Mouse (Mus musculus) cerebellum, adult 9-11 months (tissue): ENCODE data around the gene Mfsd7a.
A peak's percentile ranks its signal among the peaks of the same experiment; 100 is the strongest.
"Not testable (repeated sequence)": the region's sequence is repeated elsewhere in the genome, so short reads cannot be mapped to it uniquely, and the experiment has no call there.

ENCODE experiments used
- DNase-seq: peaks from one replicate; pipeline ENCODE4 v3.0.0; 2022

Gene Mfsd7a

DNA sequence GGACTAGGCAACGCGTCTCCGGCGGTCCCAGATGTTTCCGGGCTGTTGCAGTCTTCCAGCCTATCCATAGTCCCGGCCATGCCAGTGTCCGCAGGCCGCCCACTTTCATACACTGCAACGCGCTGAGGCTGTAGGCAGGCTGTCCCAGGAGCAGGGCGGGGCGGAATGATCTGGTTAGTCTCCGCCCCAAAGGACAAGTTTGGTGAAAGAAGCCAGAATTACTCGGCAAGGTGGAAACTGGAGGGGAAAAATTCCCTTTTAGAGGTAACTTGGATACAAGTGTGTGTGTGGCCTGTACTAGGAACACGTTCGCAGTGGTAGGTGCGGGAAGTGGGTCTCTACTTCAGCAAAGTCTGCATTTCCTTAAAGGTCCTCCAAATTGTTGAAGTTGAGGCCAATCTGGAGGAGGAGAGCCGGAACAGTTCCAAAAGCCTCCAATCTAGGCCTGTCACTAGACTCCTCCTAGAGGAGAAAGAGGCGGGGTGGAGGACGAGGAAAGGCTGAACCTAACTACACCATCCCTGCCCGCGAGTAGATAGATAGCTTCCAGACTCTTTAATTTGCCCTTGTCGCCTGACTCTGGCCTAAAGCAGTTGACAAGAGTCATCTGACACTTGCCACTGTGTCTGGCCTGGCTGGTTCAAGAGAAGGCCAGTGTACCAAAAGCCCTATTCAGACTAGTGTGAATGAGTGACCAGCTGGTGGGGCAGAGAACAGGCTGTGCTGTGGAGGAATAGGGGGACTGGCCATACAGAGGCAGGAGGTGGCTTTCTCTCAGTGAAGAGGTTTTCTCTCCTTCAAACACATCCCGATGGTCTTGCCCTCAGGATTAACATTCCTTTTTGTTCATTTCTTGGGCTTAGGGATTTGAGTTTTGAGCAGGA lies at the start of gene Mfsd7a:
Mfsd7a (minus strand) TSS at position 107 of the 884 bp plus-strand sequence.
- no peak for DNase-seq

DNA sequence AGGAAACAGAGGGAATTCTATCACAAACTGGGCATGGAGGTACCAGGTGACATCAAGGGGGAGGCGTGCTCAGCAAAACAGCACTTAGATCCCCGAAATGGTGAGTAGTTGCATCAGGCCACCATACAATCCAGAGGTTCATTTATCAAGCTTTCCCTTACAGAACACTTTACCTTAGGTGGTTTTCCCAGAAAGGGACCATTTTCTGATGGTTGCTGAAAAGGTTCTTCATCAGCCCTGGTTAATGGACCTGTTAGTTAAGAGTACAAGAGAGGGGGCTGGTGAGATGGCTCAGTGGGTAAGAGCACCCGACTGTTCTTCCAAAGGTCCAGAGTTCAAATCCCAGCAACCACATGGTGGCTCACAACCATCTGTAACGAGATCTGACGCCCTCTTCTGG lies 37.5 kb upstream of the Mfsd7a start:
- DNase-seq: not testable (repeated sequence)

DNA sequence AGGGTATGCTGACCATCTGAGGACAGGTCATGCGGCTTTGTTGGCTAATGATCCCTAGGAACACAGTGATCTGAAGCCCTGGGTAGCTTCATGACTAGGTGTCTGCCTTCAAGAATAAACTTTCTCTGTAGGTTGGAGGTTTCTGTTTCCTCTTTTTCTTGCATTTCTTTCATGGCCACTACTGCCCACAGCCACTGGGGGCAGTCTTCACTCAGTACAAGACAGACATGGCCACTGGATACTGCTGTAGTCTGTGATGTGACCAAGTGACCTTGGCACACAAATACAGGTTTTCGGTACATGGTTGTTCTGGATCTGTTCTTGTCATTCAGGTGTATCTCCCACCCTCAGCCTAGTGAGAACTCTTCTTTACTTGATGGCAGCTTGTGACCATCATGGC lies 36.5 kb upstream of the Mfsd7a start:
- peak; percentile 52 for DNase-seq

DNA sequence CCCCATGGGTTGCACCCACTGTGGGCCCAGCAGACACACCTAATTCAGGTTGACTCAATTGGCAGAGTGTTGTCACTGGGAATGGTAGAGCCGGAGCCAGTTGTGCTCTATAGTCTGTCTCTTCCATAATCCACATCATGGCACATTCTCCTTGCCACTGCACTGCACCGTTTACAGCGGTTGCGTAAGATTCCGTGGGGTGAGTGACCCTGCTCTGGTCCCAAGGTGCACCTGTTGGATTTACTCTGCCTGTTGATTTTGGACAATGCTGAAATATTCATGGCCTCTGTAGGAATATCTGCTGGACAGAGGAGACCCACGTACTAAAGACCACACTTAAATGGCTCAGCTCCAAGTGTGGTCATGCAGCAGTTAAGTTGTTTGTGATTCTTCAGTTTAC lies 34.3 kb upstream of the Mfsd7a start:
- no peak for DNase-seq

DNA sequence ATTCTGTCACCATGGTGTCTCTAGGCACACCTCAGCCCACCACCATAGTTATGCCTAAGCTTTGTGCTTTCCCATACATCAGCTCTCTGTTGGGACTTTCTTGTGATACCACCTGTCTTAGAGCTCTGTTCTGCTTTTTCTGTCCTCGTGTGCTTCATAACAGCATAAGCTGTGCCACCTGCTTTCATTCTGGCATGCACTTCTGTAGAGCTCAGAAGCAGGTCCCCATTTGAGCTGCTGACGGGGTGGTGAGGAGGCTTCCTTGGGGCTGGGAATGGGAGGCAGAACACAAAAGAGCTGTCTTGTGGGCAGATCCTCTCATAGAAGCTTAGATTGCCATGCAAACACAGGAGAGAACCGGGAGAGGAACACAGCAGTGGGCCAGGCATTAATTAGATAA lies 27.3 kb upstream of the Mfsd7a start:
- no peak for DNase-seq

DNA sequence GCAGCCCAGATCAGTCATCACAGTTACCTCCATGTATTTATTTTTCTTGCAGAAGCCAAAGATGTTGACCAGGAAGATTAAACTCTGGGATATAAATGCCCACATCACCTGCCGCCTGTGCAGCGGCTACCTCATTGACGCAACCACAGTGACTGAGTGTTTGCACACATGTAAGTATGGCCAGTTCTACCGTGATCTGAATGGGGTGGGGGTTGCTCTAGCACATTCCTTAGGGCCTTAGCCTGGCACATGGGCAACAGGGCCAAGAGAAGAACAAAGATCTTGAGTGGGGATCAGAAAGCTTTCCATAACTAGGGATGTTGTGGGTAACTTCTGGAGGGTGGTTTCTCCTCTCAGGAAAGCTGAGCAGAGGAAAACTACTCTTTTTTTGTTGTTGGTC lies 25.0 kb upstream of the Mfsd7a start:
- DNase-seq: no peak

DNA sequence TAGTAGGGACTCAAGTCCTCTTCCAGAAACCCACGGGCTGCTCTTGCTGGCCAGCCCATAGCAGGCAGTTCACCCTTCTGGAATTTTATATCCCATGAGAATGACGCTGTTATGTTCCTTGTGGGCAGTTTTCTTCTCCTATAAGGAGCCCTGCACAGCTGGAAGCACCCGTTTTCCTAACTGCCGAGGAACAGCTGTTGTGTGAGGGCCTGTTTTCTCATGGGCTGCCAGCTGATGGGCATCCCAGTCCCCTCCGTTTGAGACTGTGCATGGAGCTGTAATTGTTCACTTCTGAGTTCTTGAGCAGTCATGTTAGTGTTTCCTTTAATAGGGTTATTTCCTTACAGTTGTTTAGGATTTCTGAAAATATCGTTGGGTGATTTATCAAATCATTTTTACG lies 20.9 kb upstream of the Mfsd7a start:
- no peak for DNase-seq

DNA sequence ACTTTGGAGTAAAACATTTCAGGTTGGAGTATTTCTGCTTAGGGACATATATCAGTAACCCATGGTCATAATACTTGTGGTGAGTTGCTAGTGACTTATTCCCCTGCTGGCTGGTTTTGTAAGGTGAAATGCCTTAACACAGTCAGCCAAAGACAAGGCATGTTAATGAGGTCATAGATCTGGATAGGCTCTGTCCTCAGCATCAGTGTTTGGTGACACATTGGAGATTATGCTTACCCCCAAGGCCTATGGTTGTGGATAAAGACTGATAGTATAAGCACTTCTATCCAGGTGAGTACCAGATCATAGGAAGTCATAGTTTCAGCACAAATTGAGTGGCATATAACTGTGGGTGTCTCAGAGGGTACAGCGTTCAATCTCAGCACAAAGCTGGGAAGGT lies 18.0 kb upstream of the Mfsd7a start:
- DNase-seq: no peak

DNA sequence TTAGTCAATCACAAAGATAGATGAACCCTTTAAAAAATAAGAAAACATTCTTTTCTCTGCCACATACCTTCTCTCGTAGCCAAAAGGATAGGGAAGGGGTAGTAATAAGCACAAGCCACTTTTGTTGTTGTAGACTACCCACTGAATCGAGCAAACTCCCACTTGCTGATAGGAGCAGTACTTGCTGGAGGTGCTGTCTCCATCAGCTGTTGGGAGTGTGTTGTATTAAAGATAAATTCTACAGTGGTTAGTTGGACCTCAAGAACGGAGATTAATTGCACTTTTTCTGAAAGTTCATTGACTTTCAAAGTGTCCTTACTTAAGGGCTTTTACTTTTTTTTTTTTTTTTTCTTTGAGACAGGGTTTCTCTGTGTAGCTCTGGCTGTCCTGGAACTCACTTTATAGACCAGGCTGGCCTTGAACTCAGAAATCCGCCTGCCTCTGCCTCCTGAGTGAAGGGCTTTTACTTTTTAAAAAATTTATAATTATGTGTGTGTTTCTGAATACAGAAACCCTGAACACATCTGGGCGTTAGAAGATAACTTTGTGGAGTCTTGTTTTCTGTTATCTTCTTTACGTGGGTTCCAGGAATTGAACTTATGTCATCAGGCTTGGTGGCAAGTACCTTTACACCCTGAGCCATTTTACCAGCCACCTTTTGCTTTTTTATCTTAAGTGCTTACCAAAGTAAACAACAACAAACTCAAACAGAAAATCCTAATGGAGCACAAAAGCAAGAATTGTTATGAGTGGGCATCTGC lies 16.6 kb upstream of the Mfsd7a start:
- no peak for DNase-seq

DNA sequence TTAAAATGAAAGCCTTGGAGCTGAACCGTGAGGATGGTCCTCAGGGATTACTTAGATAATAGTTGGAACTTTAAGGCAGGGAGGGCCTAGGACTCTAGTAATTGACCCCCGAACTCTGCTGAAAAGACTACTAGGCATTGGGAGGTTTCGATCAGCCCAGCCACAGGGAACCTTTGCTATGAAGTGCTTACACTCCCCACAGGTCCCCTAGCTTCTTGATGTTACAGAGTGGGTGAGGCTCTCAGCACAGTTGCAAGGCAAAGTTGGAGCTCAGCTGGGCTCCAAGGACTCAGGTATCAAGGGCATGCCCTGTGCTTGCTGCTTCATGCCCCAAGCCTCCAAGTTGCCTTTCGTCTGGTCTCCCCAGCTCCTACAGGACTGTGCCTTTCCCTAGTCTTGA lies 13.8 kb upstream of the Mfsd7a start:
- DNase-seq: no peak

DNA sequence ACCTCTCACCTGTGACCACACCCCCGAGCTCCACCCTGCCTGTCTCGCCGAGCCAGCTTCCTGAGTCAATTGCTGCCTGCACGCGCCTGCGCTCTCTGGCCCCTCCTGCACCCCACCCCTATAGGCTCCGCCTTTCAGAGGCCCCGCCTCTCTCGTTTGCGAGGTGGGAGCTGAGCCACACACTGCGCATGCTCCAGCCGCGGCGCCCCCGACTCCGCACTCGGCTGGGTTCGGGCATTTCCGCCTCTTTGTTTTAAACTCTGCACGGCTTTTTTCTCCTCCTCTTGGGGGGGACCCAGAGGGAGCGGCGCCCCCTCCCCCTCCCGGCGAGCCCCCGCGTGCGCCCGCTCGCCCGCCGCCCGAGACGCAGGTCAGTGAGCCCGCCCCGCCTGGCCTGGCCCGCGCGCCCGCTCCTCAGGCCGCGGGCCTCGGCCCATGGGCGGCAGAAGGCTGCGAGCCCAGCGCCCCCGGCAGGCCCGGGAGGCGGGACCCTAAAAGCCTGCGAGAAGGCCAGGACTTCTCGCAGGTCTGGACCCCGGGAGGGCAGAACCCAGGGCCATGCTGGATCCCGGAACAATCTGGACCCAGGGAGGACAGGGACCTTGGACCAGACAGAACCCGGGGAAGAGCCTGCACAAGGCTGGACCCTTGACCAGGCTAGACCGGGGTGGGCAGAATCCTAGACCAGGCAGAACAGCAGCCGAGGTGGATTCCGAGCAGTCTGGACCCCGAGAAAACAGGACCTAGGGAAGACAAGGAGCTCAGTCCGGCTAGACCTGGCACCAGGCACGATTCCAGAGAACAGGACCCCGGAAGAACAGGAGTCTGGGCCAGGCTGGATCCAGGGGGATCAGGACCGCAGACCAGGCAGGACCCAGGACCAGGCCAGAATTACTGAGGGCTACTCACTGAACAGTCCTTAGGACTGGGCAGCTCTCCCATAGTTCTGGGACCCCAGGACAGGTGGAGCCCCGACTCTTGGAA lies 12.7 kb upstream of the Mfsd7a start, which contains the start of gene Pcgf3:
Pcgf3 (plus strand) TSS at position 151 of the 984 bp plus-strand sequence.
- DNase-seq: peak; percentile 99

DNA sequence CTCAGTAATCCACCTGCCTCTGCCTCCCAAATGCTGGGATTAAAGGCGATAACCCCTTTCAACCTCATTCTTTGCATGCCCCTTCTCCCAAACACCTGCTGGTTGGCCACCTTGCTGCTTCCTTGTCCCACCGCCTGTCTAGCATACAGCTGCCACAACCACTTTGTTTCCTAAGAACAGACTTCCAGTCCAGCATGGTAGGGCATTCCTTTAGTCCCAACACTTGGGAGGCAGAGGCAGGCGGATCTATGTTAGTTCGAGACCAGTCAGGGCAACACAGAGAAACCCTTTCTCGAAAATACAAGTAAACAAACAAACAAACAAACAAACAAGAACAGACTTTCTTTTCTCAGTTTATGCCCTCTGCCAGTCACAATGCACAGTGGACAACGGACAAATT lies 11.8 kb upstream of the Mfsd7a start:
- peak; percentile 34 for DNase-seq

DNA sequence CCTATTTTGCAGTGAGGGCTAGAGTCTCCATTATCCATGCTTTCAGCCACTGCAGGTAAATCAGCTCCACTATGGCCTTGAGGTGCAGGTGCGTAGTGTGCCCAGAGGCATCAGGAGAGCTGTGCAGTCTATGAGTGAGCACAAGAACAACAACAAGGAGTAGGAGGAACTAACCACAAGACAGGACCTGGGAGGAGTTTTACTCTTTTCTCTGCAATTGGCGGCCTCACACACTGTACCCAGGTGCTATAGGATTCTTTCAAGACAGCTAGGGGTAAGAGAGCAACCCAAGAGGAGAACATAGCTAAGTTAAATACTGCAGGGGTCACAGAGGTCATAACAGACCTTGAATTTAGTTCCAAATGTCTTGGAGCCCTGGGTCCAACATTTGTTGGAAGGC lies 10.0 kb upstream of the Mfsd7a start:
- no peak for DNase-seq

DNA sequence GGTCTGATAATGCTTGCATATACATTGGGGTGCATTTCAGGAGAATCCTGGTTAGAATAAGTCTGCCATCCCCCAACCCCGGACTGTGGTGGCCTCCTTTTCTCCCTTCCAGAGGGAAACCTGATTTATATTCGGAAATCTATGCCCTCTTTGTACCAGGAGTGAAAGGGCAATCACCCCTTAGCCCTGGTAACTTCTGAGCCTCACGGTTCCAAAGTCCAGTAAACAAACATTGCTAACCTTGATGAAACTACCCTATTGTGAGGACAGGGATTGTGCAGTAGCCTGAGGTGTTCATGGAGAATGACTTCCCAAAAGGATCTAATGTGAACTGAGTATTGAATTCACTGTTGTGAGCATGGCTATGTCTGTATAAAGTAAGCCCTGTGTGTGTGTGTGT lies 5.4 kb upstream of the Mfsd7a start:
- no peak for DNase-seq

DNA sequence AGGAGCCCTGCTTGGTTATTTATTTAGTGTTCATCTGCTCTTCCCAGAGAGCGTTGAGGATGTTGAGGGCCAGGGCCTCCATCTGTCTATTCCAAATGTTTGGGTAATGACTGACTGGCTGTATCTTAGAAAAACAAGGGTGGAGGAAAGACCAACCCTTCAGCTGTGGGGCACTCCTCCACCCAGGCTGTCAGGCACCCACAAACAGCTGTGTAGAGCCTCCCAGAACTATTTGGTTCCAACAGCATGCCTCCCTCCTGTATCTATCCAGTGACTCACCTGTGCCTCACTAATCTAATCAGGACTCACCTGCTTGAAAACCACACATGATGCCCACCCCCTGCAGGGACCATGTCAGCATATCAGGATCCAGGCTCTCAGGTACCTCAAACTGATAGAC lies 3.7 kb upstream of the Mfsd7a start:
- DNase-seq: no peak

DNA sequence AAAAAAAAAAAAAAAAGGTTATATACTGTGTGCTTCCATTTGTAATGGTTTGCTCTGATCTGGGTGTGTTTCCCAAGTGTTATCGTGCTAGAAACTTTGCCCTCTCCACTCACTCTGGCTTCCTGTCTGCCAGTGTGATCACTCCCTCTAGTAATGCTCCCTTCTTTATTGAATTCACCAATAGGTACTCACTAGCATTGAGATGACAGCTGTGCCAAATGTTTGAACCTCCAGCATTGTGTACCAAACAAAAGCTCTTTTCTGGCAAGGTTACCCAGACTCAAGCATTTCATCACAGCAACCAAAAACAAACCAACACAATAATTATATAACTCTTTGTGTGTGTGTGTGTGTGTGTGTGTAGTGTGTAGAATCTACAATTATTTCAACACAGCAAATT lies 2.9 kb upstream of the Mfsd7a start:
- no peak for DNase-seq

DNA sequence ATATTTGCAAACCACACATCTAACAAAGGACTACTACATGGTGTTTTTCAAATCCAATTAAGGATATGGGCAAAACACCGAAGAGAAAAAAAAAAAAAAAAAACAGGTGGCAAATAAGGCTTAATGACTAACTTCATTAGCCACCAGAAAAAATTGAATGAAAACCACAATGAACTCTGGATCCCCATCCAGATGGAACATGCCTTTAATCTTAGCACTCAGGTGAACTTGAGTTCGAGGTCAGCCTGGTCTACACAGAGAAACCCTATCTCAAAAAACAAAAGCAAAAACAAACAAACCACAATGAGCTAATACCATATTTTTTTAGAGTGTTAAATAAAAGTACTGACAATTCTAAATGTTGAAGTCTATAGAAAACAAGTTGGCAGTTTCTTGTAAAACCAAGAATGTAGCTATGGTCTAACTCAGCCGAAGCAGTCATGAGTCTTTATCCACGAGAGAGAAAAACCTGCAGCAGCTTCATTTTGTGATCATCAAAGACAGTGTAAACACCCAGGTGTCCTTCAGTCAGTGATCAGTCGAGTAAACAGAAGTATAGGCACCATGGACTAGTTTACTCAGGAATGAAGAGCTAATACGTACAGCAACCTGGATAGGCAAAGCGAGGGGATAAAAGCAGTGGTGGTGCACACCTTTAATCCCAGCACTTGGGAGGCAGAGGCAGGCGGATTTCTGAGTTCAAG lies 2.3 kb upstream of the Mfsd7a start:
- DNase-seq: no peak

DNA sequence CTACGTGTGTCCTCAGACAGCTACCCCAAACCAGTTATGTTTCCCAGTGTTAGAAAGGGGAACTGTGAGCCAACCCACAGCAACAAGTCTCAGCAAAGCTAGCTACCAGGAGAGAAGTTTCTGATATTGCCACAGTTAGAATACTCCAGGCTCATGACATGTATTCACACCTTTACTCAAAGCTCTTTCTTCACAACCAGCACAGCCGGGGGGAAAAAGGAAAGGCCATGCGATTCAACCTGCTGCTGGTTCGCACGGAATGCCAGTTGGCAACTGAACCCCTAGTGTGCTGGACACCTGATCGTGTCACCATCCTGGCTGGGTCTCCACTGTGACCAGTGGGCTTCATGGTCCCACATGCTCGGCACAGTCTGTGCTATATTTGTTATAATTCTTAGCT lies 834 bp downstream of the Mfsd7a start:
- no peak for DNase-seq

DNA sequence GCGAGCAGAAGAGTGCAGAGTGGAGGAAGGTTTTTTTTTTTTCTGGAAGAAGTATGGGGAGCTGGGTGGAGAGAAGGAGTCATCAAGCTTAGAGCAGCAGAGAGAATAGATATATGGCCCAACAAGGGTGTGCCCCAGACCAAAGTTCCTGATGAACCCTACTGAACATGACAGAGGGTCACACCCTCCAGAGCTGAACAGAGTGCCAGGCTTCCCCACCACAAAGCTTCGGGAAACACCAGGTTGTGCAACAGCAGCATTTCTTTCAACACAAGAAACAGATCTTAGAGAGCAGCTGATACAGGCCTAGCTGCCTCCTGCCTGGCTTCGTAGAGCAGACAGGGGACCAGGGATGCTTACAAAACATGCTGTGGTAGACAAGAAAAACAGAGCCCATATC lies 1.7 kb downstream of the Mfsd7a start:
- DNase-seq: no peak

DNA sequence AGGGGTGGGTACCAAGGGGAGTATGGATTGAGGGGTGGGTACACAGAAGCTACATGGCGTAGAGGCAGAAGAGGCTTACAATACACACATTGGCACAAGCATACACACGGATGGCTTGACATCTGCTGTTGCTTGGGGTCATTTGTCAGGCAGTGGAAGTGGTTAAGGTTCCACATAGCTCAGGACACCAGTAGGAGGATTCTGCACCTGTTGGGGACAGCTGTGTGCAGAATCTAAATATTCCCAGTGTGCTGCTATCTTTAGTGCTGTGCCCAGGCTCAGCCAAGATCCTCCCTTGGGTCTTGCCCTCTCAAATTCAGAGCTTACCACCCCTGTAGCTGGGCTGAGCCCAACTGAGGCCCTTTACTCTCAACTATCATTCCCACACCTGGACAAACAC lies 12.6 kb downstream of the Mfsd7a start:
- no peak for DNase-seq

DNA sequence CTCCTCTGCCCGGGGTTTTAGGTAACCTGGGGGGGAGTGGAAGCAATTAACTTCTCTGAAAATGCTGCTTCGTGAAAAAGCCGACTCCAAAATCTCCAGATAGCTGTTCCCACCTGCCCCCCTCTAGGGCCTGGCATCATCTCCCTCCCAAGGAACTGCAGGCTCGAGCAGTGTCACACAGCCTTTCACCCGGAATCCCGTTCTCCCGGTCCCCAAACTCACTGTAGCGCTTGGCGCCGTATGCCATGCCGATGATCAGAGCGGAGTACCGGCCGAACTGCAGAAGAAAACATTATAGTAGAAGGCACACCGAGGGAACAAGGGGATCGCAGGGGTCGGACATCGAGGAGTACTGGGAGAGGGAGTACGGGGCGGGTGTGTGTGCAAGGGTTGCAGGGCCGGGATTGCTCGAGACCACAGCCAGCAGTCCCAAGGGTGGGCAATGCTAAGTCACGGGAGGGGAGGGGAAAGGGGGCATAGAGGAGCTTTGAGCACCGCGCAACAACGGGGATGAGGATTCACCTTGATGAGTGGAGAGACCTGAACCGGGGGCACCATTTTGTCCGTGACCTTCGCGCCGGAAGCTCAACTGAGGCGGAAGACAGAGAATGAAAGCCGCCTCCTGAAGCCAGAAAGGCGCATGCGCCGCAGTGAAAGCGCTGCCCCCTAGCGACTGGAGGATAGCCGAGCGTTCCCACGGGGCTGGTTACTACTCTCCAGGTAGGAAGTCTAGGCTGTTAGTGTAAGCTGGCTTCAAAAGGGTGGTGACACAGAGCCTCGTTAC lies 14.7 kb downstream of the Mfsd7a start, which contains the start of gene Atp5k:
Atp5k (minus strand) TSS at position 645 of the 784 bp plus-strand sequence.
- DNase-seq: peak; percentile 94
